Mouse (Mus musculus) liver, embryonic 16.5 days (tissue): ENCODE data around the gene Ipo11. TPM values are rescaled to one million over a fixed set of nuclear protein-coding genes. Genes with fewer than 3 reads are reported as not detected.

Experiments
- ATAC-seq: fragments of 200-750 bp; cut with Nextera tagmentation; 2 replicates; pipeline ENCODE4 v1.8.0; 2017; ENCODE audit warnings: low read depth, mild to moderate bottlenecking, moderate number of reproducible peaks, moderate library complexity
- H3K27ac ChIP-seq: fragments of 300-500 bp; sonication (generic); 2 replicates; pipeline ENCODE4 v1.5.1; 2014; ENCODE audit warnings: mild to moderate bottlenecking, low read length
- H3K27me3 ChIP-seq: fragments of 300-500 bp; sonication (generic); 2 replicates; pipeline ENCODE4 v1.6.1; 2014; ENCODE audit warnings: low read depth, low read length, mixed read lengths; ENCODE audit not compliant: control insufficient read depth, insufficient read depth
- H3K36me3 ChIP-seq: fragments of 300-500 bp; sonication (generic); 2 replicates; pipeline ENCODE4 v1.6.1; 2014; ENCODE audit warnings: mild to moderate bottlenecking; ENCODE audit not compliant: control insufficient read depth, insufficient read depth
- H3K4me1 ChIP-seq: fragments of 300-500 bp; sonication (generic); 2 replicates; pipeline ENCODE4 v1.6.1; 2014; ENCODE audit warnings: low read depth, low read length, mixed read lengths; ENCODE audit not compliant: control insufficient read depth
- H3K4me2 ChIP-seq: fragments of 300-500 bp; sonication (generic); 2 replicates; pipeline ENCODE4 v1.6.1; 2014; ENCODE audit warnings: low read depth, low read length, mixed read lengths
- H3K4me3 ChIP-seq: fragments of 300-500 bp; sonication (generic); 2 replicates; pipeline ENCODE4 v1.5.1; 2014; ENCODE audit warnings: low read depth, mild to moderate bottlenecking, low read length
- H3K9ac ChIP-seq: fragments of 300-500 bp; sonication (generic); 2 replicates; pipeline ENCODE4 v1.6.1; 2014; ENCODE audit warnings: low read depth, low read length
- H3K9me3 ChIP-seq: fragments of 300-500 bp; sonication (generic); replicated peaks from 2 replicates; pipeline ENCODE4 v1.6.1; 2016; ENCODE audit warnings: low read length; ENCODE audit not compliant: control insufficient read depth
- WGBS: fragments of 180-500 bp; shearing (Covaris S2); extraction: QIAGEN DNeasy Blood & Tissue Kit; methylation state at CpG from one replicate; pipeline ENCODE4 v1.1.7; 2014; ENCODE audit not compliant: insufficient replicate concordance; 5-methylcytosine and 5-hydroxymethylcytosine counted together
- polyA plus RNA-seq: library from polyadenylated mRNA; unstranded; fragments of >200 nt; fragmentation: Nextera tagmentation; extraction: Ambion mirVana; gene quantifications from 2 replicates; pipeline ENCODE4 v1.2.1, GENCODE M21; 2015

The Ipo11 gene
- polyA plus RNA-seq, 1 experiment from 2014 or later: 24.3 TPM

DNA sequence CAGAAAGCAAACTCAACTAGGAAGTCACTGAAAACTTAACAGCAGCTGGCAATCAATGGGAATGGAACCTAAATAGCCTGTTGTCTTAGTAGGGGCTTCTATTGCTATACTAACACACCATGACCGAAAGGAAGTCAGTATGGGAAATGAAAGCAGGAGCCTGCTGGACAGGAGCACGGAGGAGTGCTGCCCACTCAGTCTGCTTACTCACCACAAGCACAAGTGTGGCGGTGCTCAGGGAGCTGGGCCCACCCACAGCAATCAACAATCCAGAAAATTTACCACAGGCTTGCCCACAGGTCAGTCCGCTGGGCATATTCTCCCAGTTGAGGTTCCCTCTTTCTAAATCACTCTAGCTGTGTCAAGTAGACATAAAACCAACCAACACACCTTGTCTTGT lies 52.5 kb downstream of the Ipo11 start:
- ATAC-seq: no peak
- WGBS: 79% methylated on average over 4 of the region's 4 CpGs
- Histone ChIP-seq H3K4me3 (no peak overlapping the region), H3K27ac (no peak overlapping the region), H3K36me3 (peaks cover 8% of the 10 kb centered on the region), H3K27me3 (no peaks in the 10 kb centered on the region), H3K9me3 (no peaks in the 10 kb centered on the region), H3K9ac (no peak overlapping the region), H3K4me1 (peaks cover 7% of the 10 kb centered on the region), H3K4me2 (no peak overlapping the region)

DNA sequence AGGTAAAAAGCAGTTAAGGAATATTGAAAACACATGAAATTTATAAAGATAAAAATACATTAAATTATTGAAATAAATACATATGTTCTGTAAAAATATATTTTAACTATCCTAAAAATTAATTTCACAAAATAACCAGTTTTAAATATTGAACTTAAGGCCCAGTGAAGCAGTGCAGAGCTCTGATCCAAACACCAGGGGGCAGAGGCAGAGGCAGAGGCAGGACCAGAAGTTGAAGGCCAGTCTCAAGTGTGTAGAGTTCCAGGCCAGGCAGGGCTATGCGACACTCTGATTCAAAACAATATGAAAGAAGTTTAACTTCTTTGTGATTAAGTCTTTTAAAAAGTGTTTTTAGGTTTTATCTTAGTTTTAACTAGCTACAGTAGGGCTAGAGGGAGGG lies 60.5 kb downstream of the Ipo11 start:
- 80% methylated on average over 1 of the region's 1 CpGs for WGBS
- H3K9me3 ChIP-seq: no peaks in the 10 kb centered on the region
- no peak overlapping the region for H3K4me2 ChIP-seq
- ATAC-seq: no peak; the same call in 1 of the 2 replicates
- no peaks in the 10 kb centered on the region for H3K27me3 ChIP-seq
- no peaks in the 10 kb centered on the region for H3K4me1 ChIP-seq
- no peak overlapping the region for H3K9ac ChIP-seq
- peaks cover under 1% of the 10 kb centered on the region; the same call in 1 of the 2 replicates for H3K36me3 ChIP-seq
- no peak overlapping the region for H3K4me3 ChIP-seq
- H3K27ac ChIP-seq: no peak overlapping the region

DNA sequence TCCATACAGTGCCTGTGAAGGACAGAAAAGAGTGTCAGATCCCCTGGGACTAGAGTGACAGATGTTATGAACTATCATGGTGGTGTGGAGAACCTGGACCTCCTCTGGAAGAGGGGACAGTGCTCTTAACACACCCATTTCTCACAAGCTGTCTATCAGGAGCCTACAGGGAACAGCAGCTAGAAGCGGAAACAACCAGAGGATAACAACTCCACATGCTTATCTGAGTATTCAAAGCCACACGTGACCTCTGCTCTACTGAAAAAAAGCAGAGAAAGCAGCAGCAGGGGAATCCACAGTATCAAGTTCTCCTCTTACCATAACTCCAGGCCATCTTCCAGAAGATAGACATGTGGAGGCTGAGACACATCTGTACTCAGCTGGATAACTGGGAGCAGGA lies 71.2 kb downstream of the Ipo11 start:
- H3K27ac ChIP-seq: peak overlapping the region; percentile 80
- no peak overlapping the region for H3K4me3 ChIP-seq
- ATAC-seq: peak; percentile 100
- H3K9me3 ChIP-seq: no peaks in the 10 kb centered on the region
- peaks cover 12% of the 10 kb centered on the region for H3K36me3 ChIP-seq
- peak overlapping the region; percentile 1 for H3K4me2 ChIP-seq
- peaks cover 10% of the 10 kb centered on the region for H3K4me1 ChIP-seq
- H3K27me3 ChIP-seq: no peaks in the 10 kb centered on the region
- 27% methylated on average over 2 of the region's 2 CpGs for WGBS
- H3K9ac ChIP-seq: no peak overlapping the region

DNA sequence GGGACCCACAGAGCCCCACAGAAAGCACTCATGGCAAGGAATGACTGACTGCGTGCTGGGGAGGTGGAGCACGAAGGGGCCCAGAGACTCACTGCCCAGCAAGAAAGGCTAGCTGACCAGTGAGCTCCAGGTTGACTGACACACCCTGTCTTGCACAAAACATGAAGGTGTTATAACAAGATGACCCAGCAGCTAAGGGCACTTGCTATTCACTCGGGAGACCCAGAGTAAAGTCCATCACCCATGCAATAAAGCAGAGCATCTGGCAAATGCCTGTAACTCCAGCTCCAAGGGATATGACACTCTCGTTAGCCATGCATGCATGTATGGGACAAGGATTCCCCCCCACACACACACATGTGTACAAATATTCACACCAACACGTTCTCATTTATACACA lies 78.0 kb downstream of the Ipo11 start:
- H3K27me3 ChIP-seq: no peaks in the 10 kb centered on the region
- no peaks in the 10 kb centered on the region; the same call in 1 of the 2 replicates for H3K36me3 ChIP-seq
- no peaks in the 10 kb centered on the region for H3K9me3 ChIP-seq
- WGBS: 80% methylated on average over 5 of the region's 5 CpGs
- H3K4me3 ChIP-seq: no peak overlapping the region
- H3K4me1 ChIP-seq: no peaks in the 10 kb centered on the region
- no peak overlapping the region for H3K4me2 ChIP-seq
- no peak overlapping the region for H3K9ac ChIP-seq
- no peak for ATAC-seq
- H3K27ac ChIP-seq: no peak overlapping the region

DNA sequence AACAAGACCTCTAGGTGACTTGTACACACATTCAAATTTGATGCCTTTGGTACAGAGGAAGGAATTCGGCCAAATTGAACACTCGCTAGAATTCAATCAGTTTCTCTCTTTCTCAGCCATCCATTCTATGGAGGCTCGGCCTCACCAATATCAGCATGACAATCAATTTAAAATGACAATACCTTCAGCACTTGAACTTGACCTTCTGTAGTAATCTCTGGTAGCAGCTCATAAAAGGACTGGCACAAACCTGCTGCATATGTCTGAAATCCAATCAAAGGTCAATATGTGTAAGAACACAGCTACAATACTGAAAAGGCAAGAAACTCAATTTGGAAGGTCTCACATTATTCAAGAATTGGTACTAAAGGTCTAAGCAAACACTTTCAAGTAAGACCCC lies 80.2 kb downstream of the Ipo11 start:
- Histone ChIP-seq H3K27me3 (no peaks in the 10 kb centered on the region), H3K27ac (no peak overlapping the region), H3K4me3 (no peak overlapping the region), H3K9ac (no peak overlapping the region), H3K9me3 (no peaks in the 10 kb centered on the region), H3K4me2 (no peak overlapping the region), H3K36me3 (no peaks in the 10 kb centered on the region), H3K4me1 (no peaks in the 10 kb centered on the region)
- 87% methylated on average over 3 of the region's 3 CpGs for WGBS
- no peak for ATAC-seq

DNA sequence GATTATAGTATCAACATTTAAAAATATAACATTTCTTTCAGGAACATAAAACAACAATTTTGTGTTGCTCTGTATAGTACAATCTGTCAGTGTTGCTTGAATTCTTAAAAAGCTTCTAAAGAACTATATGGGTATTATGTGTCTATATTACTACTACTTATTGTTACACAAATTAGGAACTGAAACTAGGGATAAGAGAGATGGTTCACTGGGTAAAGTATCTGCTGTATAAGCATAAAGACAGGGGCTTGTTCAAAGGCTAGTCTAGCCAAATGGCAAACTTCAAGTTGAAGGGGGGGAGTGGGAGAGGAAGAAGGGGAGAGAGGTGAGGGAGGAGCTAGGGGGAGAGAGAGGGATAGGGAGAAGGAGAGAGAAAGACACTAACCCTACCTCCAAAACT lies 89.2 kb downstream of the Ipo11 start:
- H3K9ac ChIP-seq: no peak overlapping the region
- no peaks in the 10 kb centered on the region for H3K9me3 ChIP-seq
- H3K27ac ChIP-seq: no peak overlapping the region
- no peaks in the 10 kb centered on the region for H3K36me3 ChIP-seq
- ATAC-seq: no peak
- no peaks in the 10 kb centered on the region for H3K27me3 ChIP-seq
- H3K4me1 ChIP-seq: no peaks in the 10 kb centered on the region
- no peak overlapping the region for H3K4me2 ChIP-seq
- no peak overlapping the region for H3K4me3 ChIP-seq

DNA sequence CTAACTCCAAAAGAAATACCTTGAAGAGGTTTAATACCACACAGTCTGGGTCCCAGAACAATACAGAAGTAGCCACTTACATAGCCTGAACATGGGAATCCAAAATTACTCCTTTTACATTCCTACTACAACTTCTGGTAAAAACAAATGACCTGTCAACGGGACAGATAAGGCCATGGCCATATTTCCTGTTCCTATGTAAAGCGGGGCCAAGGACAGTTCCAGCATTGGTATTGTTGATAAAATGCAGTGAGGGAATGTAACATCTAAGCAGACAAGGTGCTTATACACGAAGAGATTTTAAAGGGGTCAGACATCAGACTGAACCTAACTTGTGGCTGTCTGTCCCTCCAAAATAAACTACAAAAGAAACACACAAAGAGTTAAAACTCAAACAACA lies 91.8 kb downstream of the Ipo11 start:
- no peak overlapping the region for H3K4me3 ChIP-seq
- H3K9ac ChIP-seq: no peak overlapping the region
- no peak overlapping the region for H3K27ac ChIP-seq
- H3K4me1 ChIP-seq: no peaks in the 10 kb centered on the region
- no peak for ATAC-seq
- H3K27me3 ChIP-seq: no peaks in the 10 kb centered on the region
- H3K36me3 ChIP-seq: no peaks in the 10 kb centered on the region
- no peak overlapping the region for H3K4me2 ChIP-seq
- H3K9me3 ChIP-seq: no peaks in the 10 kb centered on the region
- 24% methylated on average over 3 of the region's 3 CpGs for WGBS

DNA sequence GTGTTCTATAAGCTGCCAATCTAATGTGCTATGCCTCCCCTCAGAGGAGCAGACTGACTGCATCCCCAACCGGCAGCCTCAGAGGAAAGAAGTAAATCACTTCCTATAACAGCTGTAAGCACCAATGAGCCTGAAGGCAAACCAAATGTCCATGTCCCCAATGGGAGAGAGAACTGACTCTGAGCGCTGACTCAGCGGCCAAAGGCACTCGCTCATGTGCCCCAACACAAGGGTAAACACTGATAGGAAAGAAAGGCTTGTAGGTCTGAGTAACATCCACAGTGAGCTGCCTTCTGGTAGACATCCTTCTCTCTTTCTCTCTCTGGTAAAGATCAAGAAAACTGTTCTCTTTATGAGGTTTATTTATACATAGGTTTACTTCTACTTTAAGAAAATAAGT lies 94.2 kb downstream of the Ipo11 start:
- H3K4me3 ChIP-seq: no peak overlapping the region
- no peak overlapping the region for H3K4me2 ChIP-seq
- no peaks in the 10 kb centered on the region for H3K9me3 ChIP-seq
- peak; percentile 56; the same call in 1 of the 2 replicates for ATAC-seq
- H3K36me3 ChIP-seq: no peaks in the 10 kb centered on the region
- 60% methylated on average over 4 of the region's 4 CpGs for WGBS
- H3K27me3 ChIP-seq: no peaks in the 10 kb centered on the region
- no peaks in the 10 kb centered on the region for H3K4me1 ChIP-seq
- no peak overlapping the region for H3K27ac ChIP-seq
- H3K9ac ChIP-seq: no peak overlapping the region

DNA sequence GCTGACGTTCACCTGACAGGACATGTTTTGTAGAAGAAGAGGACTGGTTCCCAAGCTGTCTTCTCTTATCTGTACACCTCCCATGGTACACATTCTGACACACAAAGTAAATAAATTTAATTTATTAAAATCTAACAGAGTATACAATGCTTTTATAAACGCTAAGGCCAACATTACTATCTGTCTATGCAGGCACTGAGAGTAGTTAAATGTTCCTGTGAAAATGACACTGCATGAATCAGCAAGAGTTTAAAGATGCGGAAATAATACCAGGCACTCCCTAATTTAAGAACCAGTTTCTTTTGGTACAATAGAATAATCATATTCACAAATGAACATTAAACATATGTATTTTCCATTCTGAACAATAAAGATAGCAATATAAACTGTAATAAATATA lies 98.0 kb downstream of the Ipo11 start:
- no peak overlapping the region for H3K4me2 ChIP-seq
- peaks cover 2% of the 10 kb centered on the region for H3K4me1 ChIP-seq
- H3K9me3 ChIP-seq: no peaks in the 10 kb centered on the region
- WGBS: 55% methylated on average over 3 of the region's 3 CpGs
- no peak overlapping the region for H3K4me3 ChIP-seq
- H3K27me3 ChIP-seq: no peaks in the 10 kb centered on the region
- 0 out of 2 replicates have a peak, but pooled peaks have one; percentile 46 for ATAC-seq
- no peak overlapping the region for H3K9ac ChIP-seq
- no peak overlapping the region for H3K27ac ChIP-seq
- H3K36me3 ChIP-seq: no peaks in the 10 kb centered on the region

DNA sequence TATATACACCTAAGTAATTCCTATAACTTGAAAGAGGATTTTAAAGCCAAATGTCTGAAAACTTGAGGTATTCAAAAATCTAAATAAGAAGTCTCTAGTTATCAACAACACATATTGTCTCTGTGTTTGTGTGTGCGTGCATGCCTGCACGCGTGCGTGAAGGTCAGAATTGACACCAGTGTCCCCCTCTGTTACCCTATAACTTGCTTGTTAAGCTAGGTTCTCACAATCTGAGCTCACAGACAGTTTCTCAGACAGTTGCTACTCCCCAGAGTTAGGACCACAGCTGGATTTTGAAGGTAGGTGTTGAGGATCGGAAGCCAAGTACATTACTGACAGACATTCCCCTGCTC lies 100.3 kb downstream of the Ipo11 start:
- H3K4me2 ChIP-seq: peak overlapping the region; percentile 27; the same call in 1 of the 2 replicates
- H3K27me3 ChIP-seq: no peaks in the 10 kb centered on the region
- 29% methylated on average over 5 of the region's 5 CpGs for WGBS
- peak overlapping the region; percentile 44; the same call in 1 of the 2 replicates for H3K27ac ChIP-seq
- ATAC-seq: no peak; the same call in 1 of the 2 replicates
- no peak overlapping the region for H3K9ac ChIP-seq
- no peaks in the 10 kb centered on the region for H3K9me3 ChIP-seq
- H3K4me1 ChIP-seq: peaks cover 2% of the 10 kb centered on the region
- H3K36me3 ChIP-seq: no peaks in the 10 kb centered on the region
- no peak overlapping the region for H3K4me3 ChIP-seq
